Comparison of ENCODE assay signal across 7 mouse cellular contexts in the genomic region with DNA sequence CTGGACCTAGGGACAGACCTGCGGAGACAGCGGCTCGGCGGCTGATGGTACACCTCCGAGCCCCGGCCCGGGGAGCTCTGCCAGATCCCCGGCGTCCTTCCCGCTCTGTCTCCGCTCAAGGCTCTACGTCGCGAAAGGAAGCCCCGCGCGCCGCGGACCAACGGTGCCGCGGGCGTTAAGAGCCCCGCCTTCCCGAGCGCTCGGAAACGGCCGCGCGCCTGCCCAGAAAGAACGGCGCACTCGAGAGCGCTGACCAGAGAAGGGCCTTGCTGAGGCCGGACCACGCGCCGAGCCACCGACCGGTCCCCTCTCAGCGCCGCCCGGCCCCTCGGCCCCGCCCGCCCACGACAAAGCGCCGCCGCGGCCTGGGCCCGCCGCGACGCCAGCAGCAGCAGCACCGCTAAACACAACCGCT. TPM values are rescaled to one million over a fixed set of nuclear protein-coding genes. Genes with fewer than 3 reads are reported as not detected.
DNase-seq lines count a peak whose midpoint lies in the region; ATAC-seq and TF ChIP-seq lines count a peak whose summit lies in the region.

No protein-coding gene starts in this region.

- no peaks in the 10 kb centered on the region for H3K9me3 ChIP-seq in kidney, postnatal 0 days (replicated peaks; ENCODE audit: low read length)
- no peaks in the 10 kb centered on the region for H3K9me3 ChIP-seq in embryonic facial prominence, embryonic 13.5 days
- H3K9me3 ChIP-seq in intestine, embryonic 15.5 days = no peaks in the 10 kb centered on the region
- H3K9me3 ChIP-seq in midbrain, embryonic 15.5 days = no peaks in the 10 kb centered on the region

- no peaks in the 10 kb centered on the region for H3K27me3 ChIP-seq in kidney, postnatal 0 days (ENCODE audit: insufficient read depth, low read length)
- no peaks in the 10 kb centered on the region for H3K27me3 ChIP-seq in embryonic facial prominence, embryonic 13.5 days
- no peaks in the 10 kb centered on the region for H3K27me3 ChIP-seq in intestine, embryonic 15.5 days (replicated peaks)
- H3K27me3 ChIP-seq in midbrain, embryonic 15.5 days (replicated peaks) = no peaks in the 10 kb centered on the region

- peak overlapping the region; percentile 90 for H3K4me3 ChIP-seq in kidney, postnatal 0 days (replicated peaks; ENCODE audit: low read depth, low read length)
- H3K4me3 ChIP-seq in embryonic facial prominence, embryonic 13.5 days = peak overlapping the region; percentile 95
- peak overlapping the region; percentile 86 for H3K4me3 ChIP-seq in intestine, embryonic 15.5 days (replicated peaks)
- H3K4me3 ChIP-seq in midbrain, embryonic 15.5 days = peak overlapping the region; percentile 65

- no peak for TF ChIP-seq CTCF in kidney, postnatal 0 days (IDR thresholded peaks at IDR 0.05; ENCODE audit: low read depth)

- ATAC-seq in kidney, postnatal 0 days (replicated peaks; ENCODE audit: low FRiP score, low read depth) = peak; percentile 60
- no peak for ATAC-seq in embryonic facial prominence, embryonic 13.5 days (ENCODE audit: insufficient number of reproducible peaks, insufficient read depth, low FRiP score, low TSS enrichment, low read depth)
- ATAC-seq in intestine, embryonic 15.5 days = peak; percentile 72
- no peak; the same call in 1 of the 2 replicates for ATAC-seq in midbrain, embryonic 15.5 days (replicated peaks)

- peak overlapping the region; percentile 95 for H3K9ac ChIP-seq in kidney, postnatal 0 days (ENCODE audit: low read depth, low read length)
- peak overlapping the region; percentile 96 for H3K9ac ChIP-seq in embryonic facial prominence, embryonic 13.5 days
- H3K9ac ChIP-seq in intestine, embryonic 15.5 days = peak overlapping the region; percentile 96
- peak overlapping the region; percentile 68 for H3K9ac ChIP-seq in midbrain, embryonic 15.5 days

- WGBS in kidney, postnatal 0 days = 0% methylated on average over 58 of the region's 58 CpGs
- under 1% methylated on average over 47 of the region's 58 CpGs for WGBS in embryonic facial prominence, embryonic 13.5 days
- WGBS in intestine, embryonic 15.5 days = 0% methylated on average over 53 of the region's 58 CpGs
- under 1% methylated on average over 55 of the region's 58 CpGs for WGBS in midbrain, embryonic 15.5 days

- peak; percentile 61 for DNase-seq in kidney, postnatal 0 days (ENCODE audit: low spot score)
- DNase-seq in kidney, postnatal 14 days = no peak
- peak; percentile 72 for DNase-seq in NIH3T3 (ENCODE audit: low read depth)
- no peak for DNase-seq in urinary bladder, postnatal 10 days (ENCODE audit: low spot score)

- peaks cover 15% of the 10 kb centered on the region for H3K36me3 ChIP-seq in kidney, postnatal 0 days (ENCODE audit: insufficient read depth, low read length)
- peaks cover 27% of the 10 kb centered on the region for H3K36me3 ChIP-seq in embryonic facial prominence, embryonic 13.5 days
- H3K36me3 ChIP-seq in intestine, embryonic 15.5 days = peaks cover 13% of the 10 kb centered on the region
- H3K36me3 ChIP-seq in midbrain, embryonic 15.5 days (replicated peaks) = peaks cover 3% of the 10 kb centered on the region; the same call in 1 of the 2 replicates

- peak overlapping the region; percentile 67 for H3K4me2 ChIP-seq in kidney, postnatal 0 days (ENCODE audit: low read length)
- peak overlapping the region; percentile 73 for H3K4me2 ChIP-seq in embryonic facial prominence, embryonic 13.5 days
- peak overlapping the region; percentile 55 for H3K4me2 ChIP-seq in intestine, embryonic 15.5 days (replicated peaks)
- peak overlapping the region; percentile 70 for H3K4me2 ChIP-seq in midbrain, embryonic 15.5 days

- H3K27ac ChIP-seq in kidney, postnatal 0 days = peak overlapping the region; percentile 98
- H3K27ac ChIP-seq in embryonic facial prominence, embryonic 13.5 days = peak overlapping the region; percentile 96
- peak overlapping the region; percentile 97 for H3K27ac ChIP-seq in intestine, embryonic 15.5 days
- peak overlapping the region; percentile 93 for H3K27ac ChIP-seq in midbrain, embryonic 15.5 days

- peaks cover 15% of the 10 kb centered on the region for H3K4me1 ChIP-seq in kidney, postnatal 0 days (replicated peaks; ENCODE audit: insufficient read depth, low read length)
- H3K4me1 ChIP-seq in embryonic facial prominence, embryonic 13.5 days = peaks cover 18% of the 10 kb centered on the region
- H3K4me1 ChIP-seq in intestine, embryonic 15.5 days (replicated peaks) = peaks cover 10% of the 10 kb centered on the region
- H3K4me1 ChIP-seq in midbrain, embryonic 15.5 days = peaks cover 24% of the 10 kb centered on the region

RNA-seq across cellular contexts. Expression of a gene that starts 0.5 kb away (rescaled TPM):
- polyA plus RNA-seq in kidney, postnatal 0 days (2015; fragmentation: Nextera tagmentation; extraction: Ambion mirVana) = 21.6 and 31.7 TPM in 2 replicates
- 41.4 and 49.8 TPM in 2 replicates for polyA plus RNA-seq in embryonic facial prominence, embryonic 13.5 days (2015; fragmentation: Nextera tagmentation; extraction: Ambion mirVana)
- 33.6 and 37.4 TPM in 2 replicates for polyA plus RNA-seq in intestine, embryonic 15.5 days (2015; fragmentation: Nextera tagmentation; extraction: Ambion mirVana)
- polyA plus RNA-seq in midbrain, embryonic 15.5 days (2015; fragmentation: Nextera tagmentation; extraction: Ambion mirVana) = 60.1 and 64.6 TPM in 2 replicates

RNA-seq across cellular contexts. Expression of a gene that starts 10.4 kb away (rescaled TPM):
- 34.3 and 36.9 TPM in 2 replicates for polyA plus RNA-seq in kidney, postnatal 0 days (2015; fragmentation: Nextera tagmentation; extraction: Ambion mirVana)
- polyA plus RNA-seq in embryonic facial prominence, embryonic 13.5 days (2015; fragmentation: Nextera tagmentation; extraction: Ambion mirVana) = 32.4 and 34.4 TPM in 2 replicates
- polyA plus RNA-seq in intestine, embryonic 15.5 days (2015; fragmentation: Nextera tagmentation; extraction: Ambion mirVana) = 64.1 and 69.3 TPM in 2 replicates
- 23.0 and 23.1 TPM in 2 replicates for polyA plus RNA-seq in midbrain, embryonic 15.5 days (2015; fragmentation: Nextera tagmentation; extraction: Ambion mirVana)

RNA-seq across cellular contexts. Expression of a gene that starts 39.9 kb away (rescaled TPM):
- 11.4 and 12.2 TPM in 2 replicates for polyA plus RNA-seq in kidney, postnatal 0 days (2015; fragmentation: Nextera tagmentation; extraction: Ambion mirVana)
- polyA plus RNA-seq in embryonic facial prominence, embryonic 13.5 days (2015; fragmentation: Nextera tagmentation; extraction: Ambion mirVana) = 19.2 and 21.9 TPM in 2 replicates
- 10.3 and 12.4 TPM in 2 replicates for polyA plus RNA-seq in intestine, embryonic 15.5 days (2015; fragmentation: Nextera tagmentation; extraction: Ambion mirVana)
- 37.1 and 39.1 TPM in 2 replicates for polyA plus RNA-seq in midbrain, embryonic 15.5 days (2015; fragmentation: Nextera tagmentation; extraction: Ambion mirVana)

Comparison
In these comparisons a context has a peak if more than half of its experiments do, and no peak if none do; other contexts are left out.
1. DNase-seq: peak in kidney, postnatal 0 days (single experiment) and NIH3T3 (single experiment); none in kidney, postnatal 14 days (single experiment) and urinary bladder, postnatal 10 days (single experiment).
2. ATAC-seq: peak in kidney, postnatal 0 days (single experiment) and intestine, embryonic 15.5 days (single experiment); none in embryonic facial prominence, embryonic 13.5 days (single experiment) and midbrain, embryonic 15.5 days (single experiment).
3. Peak in every context shown above with its lines, with median percentiles within 50 percentile points of each other: H3K27ac ChIP-seq, H3K4me2 ChIP-seq, H3K4me3 ChIP-seq and H3K9ac ChIP-seq.